Mouse (Mus musculus): ENCODE results near the gene Dusp23. TPM values are rescaled to one million over a fixed set of nuclear protein-coding genes. Genes with fewer than 3 reads are reported as not detected.

Dusp23 gene
- total RNA-seq, 2 experiments from 2014 or later = 2.5 to 21.6 TPM

Other genes starting within 250 kb of the Dusp23 start
- gene Slamf9, start 157.6 kb downstream of the Dusp23 start, total RNA-seq (2015) = 0.35 and 0.49 TPM in 2 replicates
- 0.41 and 0.62 TPM in 2 replicates for gene Slamf9, start 157.6 kb downstream of the Dusp23 start, total RNA-seq (2017)
- 0.10 TPM in 1 of 2 replicates, not detected in the other for gene Igsf9, start 151.2 kb downstream of the Dusp23 start, total RNA-seq (2015)
- 0.30 TPM in 1 of 2 replicates, not detected in the other for gene Igsf9, start 151.2 kb downstream of the Dusp23 start, total RNA-seq (2017)
- 621 and 639 TPM in 2 replicates for gene Tagln2, start 132.9 kb downstream of the Dusp23 start, total RNA-seq (2015)
- gene Tagln2, start 132.9 kb downstream of the Dusp23 start, total RNA-seq (2017) = 290 and 305 TPM in 2 replicates
- gene Cfap45, start 112.2 kb downstream of the Dusp23 start, total RNA-seq (2015) = 0.12 TPM in 1 of 2 replicates, not detected in the other
- gene Cfap45, start 112.2 kb downstream of the Dusp23 start, total RNA-seq (2017) = not detected in 2 replicates
- gene Vsig8, start 77.0 kb downstream of the Dusp23 start, total RNA-seq (2015) = not detected in 2 replicates
- gene Vsig8, start 77.0 kb downstream of the Dusp23 start, total RNA-seq (2017) = not detected in 2 replicates
- gene Slamf8, start 42.4 kb downstream of the Dusp23 start, total RNA-seq (2015) = 0.46 TPM in 1 of 2 replicates, not detected in the other
- gene Slamf8, start 42.4 kb downstream of the Dusp23 start, total RNA-seq (2017) = 0.41 TPM in 1 of 2 replicates, not detected in the other
- not detected in 2 replicates for gene Fcrl6, start 30.4 kb downstream of the Dusp23 start, total RNA-seq (2015)
- not detected in 2 replicates for gene Fcrl6, start 30.4 kb downstream of the Dusp23 start, total RNA-seq (2017)
- gene Crp, start 65.1 kb upstream of the Dusp23 start, total RNA-seq (2015) = not detected in 2 replicates
- not detected in 2 replicates for gene Crp, start 65.1 kb upstream of the Dusp23 start, total RNA-seq (2017)

Measured in megakaryocyte progenitor cell, adult 5-6 weeks (primary cell).